Mouse (Mus musculus): ENCODE data around the gene Lhcgr.

DNA sequence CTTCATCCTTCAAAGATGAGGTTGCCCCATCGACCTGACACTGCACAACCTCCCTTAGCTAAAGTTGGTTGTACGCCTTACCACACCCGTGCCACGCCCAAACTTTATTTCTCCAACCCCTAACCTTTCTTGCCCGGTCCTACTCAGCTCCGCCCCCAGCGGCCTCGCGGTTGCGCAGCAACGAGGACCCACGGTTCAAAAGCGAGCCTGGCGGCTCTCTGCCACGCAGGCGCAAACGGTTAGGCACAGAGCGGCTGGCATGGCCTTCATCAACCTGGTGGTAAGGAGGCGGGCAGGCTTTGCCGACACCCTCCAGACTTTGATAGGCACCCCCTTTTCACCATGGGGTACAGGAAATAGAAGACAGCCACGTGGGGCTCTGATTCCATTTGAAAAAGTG lies 123.3 kb downstream of the Lhcgr start, which contains the start of gene Gtf2a1l:
- no peak for TF ChIP-seq CTCF (IDR thresholded peaks at IDR 0.05)
- no peak for TF ChIP-seq POLR2A (IDR thresholded peaks at IDR 0.05; ENCODE audit: insufficient read depth, low read depth, low read length)
- no peak for TF ChIP-seq EP300 (IDR thresholded peaks at IDR 0.05; ENCODE audit: insufficient read depth, low read depth, low read length)

All from heart, adult 2 months (tissue).